Mouse (Mus musculus): ENCODE data around the gene Ttll2.
"Not testable (repeated sequence)": the region's sequence is repeated elsewhere in the genome, so short reads cannot be mapped to it uniquely, and the experiment has no call there.

DNA sequence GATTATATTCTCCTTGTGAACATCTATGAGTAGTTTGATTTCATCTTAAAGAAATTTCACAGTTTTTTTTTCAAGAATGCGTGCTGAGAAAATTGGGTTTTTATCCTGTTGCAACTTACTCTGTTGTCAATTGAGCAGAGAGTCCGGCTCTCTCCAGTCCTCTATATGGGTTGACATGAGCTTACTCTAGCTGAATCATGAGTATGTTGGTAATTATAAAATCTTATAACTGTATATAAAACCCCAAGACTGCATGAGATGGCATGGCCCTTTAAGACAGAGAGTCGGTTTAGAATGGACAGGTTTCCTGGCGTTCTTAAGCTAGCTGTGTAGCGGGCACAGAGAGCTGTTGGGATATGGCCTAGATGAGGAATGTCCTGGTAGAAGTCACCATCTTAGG is 28.1 kb downstream of the Ttll2 start, which contains the start of gene Tcp10a:
- TF ChIP-seq POLR2A (IDR thresholded peaks at IDR 0.05; ENCODE audit: low read depth, low read length); ETS1 (conservative IDR thresholded peaks at IDR 0.05; ENCODE audit: low read depth, low read length): not testable (repeated sequence)
